Mouse (Mus musculus): Measurements from ENCODE around the gene Otud1.

The Otud1 gene

GRCm38 (mm10) chr2:19657158-19657874, at the start of gene Otud1:
Gene Otud1 (plus strand): TSS chr2:19657752.
- DNase-seq (ENCODE audit: low spot score in 2 of 2), result peak; percentile 93 to 96

- DNase-seq (ENCODE audit: low spot score in 2 of 2), result no peak
Measured at GRCm38 (mm10) chr2:19607852-19608251, 49.7 kb upstream of the Otud1 start.

- DNase-seq (ENCODE audit: low spot score in 2 of 2), result no peak
Measured at GRCm38 (mm10) chr2:19608410-19609073, 49.0 kb upstream of the Otud1 start.

- no peak for DNase-seq (ENCODE audit: low spot score in 2 of 2)
Measured at GRCm38 (mm10) chr2:19622041-19622440, 35.5 kb upstream of the Otud1 start.

GRCm38 (mm10) chr2:19627044-19627443, 30.5 kb upstream of the Otud1 start:
- peak in 1 of 2 experiments; percentile 7 for DNase-seq (ENCODE audit: low spot score in 2 of 2)

GRCm38 (mm10) chr2:19627920-19628608, 29.5 kb upstream of the Otud1 start:
- DNase-seq (ENCODE audit: low spot score in 2 of 2), result no peak

- DNase-seq (ENCODE audit: low spot score in 2 of 2), result no peak
Measured at GRCm38 (mm10) chr2:19630544-19630943, 27.0 kb upstream of the Otud1 start.

- DNase-seq (ENCODE audit: low spot score in 2 of 2), result no peak
Measured at GRCm38 (mm10) chr2:19633406-19633920, 24.1 kb upstream of the Otud1 start.

GRCm38 (mm10) chr2:19645182-19645581, 12.4 kb upstream of the Otud1 start:
- DNase-seq (ENCODE audit: low spot score in 2 of 2), result no peak

GRCm38 (mm10) chr2:19646144-19646543, 11.4 kb upstream of the Otud1 start:
- no peak for DNase-seq (ENCODE audit: low spot score in 2 of 2)

- DNase-seq (ENCODE audit: low spot score in 2 of 2), result no peak
Measured at GRCm38 (mm10) chr2:19646910-19647309, 10.6 kb upstream of the Otud1 start.

- no peak for DNase-seq (ENCODE audit: low spot score in 2 of 2)
Measured at GRCm38 (mm10) chr2:19656436-19656835, 1.1 kb upstream of the Otud1 start.

GRCm38 (mm10) chr2:19657881-19658589, 483 bp downstream of the Otud1 start:
- DNase-seq (ENCODE audit: low spot score in 2 of 2), result peak; percentile 27 to 58

GRCm38 (mm10) chr2:19658661-19659384, 1.3 kb downstream of the Otud1 start:
- DNase-seq (ENCODE audit: low spot score in 2 of 2), result peak; percentile 22 to 34

GRCm38 (mm10) chr2:19660875-19661274, 3.3 kb downstream of the Otud1 start:
- DNase-seq (ENCODE audit: low spot score in 2 of 2), result no peak

GRCm38 (mm10) chr2:19663146-19663848, 5.7 kb downstream of the Otud1 start:
- DNase-seq (ENCODE audit: low spot score in 2 of 2), result no peak

GRCm38 (mm10) chr2:19664147-19664546, 6.6 kb downstream of the Otud1 start:
- DNase-seq (ENCODE audit: low spot score in 2 of 2), result no peak

GRCm38 (mm10) chr2:19664555-19665475, 7.3 kb downstream of the Otud1 start:
- no peak for DNase-seq (ENCODE audit: low spot score in 2 of 2)

GRCm38 (mm10) chr2:19665841-19666240, 8.3 kb downstream of the Otud1 start:
- peak; percentile 64 to 67 for DNase-seq (ENCODE audit: low spot score in 2 of 2)
